Mouse (Mus musculus): ENCODE results near the gene Diras2. TPM values are rescaled to one million over a fixed set of nuclear protein-coding genes. Genes with fewer than 3 reads are reported as not detected.
A peak's percentile ranks its signal among the peaks of the same experiment; 100 is the strongest.

Diras2 gene
- total RNA-seq, 1 experiment = 0.76 TPM

DNA sequence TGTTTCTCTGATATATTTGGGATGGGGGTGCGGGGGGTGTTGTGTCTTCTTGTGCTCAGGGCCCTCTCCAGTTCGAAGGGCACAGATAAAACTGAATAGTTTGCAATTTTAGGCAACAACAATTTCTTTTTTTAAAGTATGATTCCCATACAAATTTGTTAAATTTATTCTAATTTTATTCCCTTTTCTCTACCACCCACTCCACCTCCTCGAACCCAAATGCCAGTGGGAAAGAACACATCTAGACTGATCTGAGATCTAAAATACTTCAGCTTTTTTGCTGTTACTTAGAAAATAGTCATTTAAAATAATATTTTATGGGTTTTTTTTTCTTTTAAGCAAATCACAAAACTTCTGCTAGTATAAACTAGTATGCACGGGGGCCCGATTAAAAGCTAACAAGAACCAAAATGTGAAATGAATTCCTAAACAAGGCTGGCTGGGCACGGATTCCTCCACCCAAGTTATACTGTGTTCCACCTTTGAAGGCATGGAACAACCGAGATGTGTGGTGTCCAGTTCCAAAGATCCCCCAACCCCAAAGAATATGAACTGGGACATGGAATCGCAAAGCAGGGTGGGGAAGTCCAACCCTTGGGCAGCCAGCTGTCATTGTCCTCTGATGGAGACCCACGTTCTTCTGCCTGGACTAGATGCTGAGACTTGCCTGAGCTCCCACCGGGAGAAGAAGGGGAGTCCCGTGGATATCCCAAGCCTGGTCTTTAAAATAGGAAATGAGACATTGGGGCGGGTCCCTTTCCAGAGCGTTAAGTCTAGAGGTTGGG is 1.7 kb downstream of the Diras2 start:
- H3K9ac ChIP-seq (ENCODE audit: insufficient read depth, low read depth, low read length, poor library complexity, severe bottlenecking) = no peak overlapping the region
- no peak overlapping the region for H3K27ac ChIP-seq (ENCODE audit: insufficient read depth, low read depth, low read length, poor library complexity, severe bottlenecking)
- no peak for DNase-seq (ENCODE audit: low read depth, low spot score)
- in situ Hi-C loops (cut with MboI; ENCODE audit: low sequenced_read_pairs in 2 of 2, unreplicated experiment in 2 of 2) = loop anchor here in 1 of 2 experiments (25.0 kb wide), 2 partner anchors 267 to 692 kb away; partner anchors contain the start of gene Gadd45g
- H3K9me3 ChIP-seq (ENCODE audit: control insufficient read depth, insufficient read depth, low read depth, low read length) = no peaks in the 10 kb centered on the region
- TF ChIP-seq ZC3H11A (IDR thresholded peaks at IDR 0.05; ENCODE audit: borderline replicate concordance, low read depth, low read length) (no peak), MAFK (IDR thresholded peaks at IDR 0.05; ENCODE audit: insufficient read depth, low read depth, low read length) (no peak), HCFC1 (IDR thresholded peaks at IDR 0.05; ENCODE audit: borderline replicate concordance, insufficient read depth, low read length) (no peak), CHD2 (IDR thresholded peaks at IDR 0.05; ENCODE audit: low read depth, low read length) (no peak), ZNF384 (IDR thresholded peaks at IDR 0.05; ENCODE audit: low read depth, low read length) (no peak)
- H3K4me1 ChIP-seq (ENCODE audit: control insufficient read depth in 2 of 2, insufficient read depth in 2 of 2, low read length in 2 of 2, poor library complexity in 1 of 2) = 0 out of 4 replicates have a peak, but pooled peaks cover 0 to 2% of the 10 kb centered on the region in 2 experiments
- H3K36me3 ChIP-seq (ENCODE audit: control insufficient read depth, insufficient read depth, low read length, poor library complexity, severe bottlenecking) = no peaks in the 10 kb centered on the region
- H3K4me3 ChIP-seq (ENCODE audit: insufficient read depth in 1 of 2, low read depth in 1 of 2, low read length in 2 of 2, poor library complexity in 1 of 2, severe bottlenecking in 1 of 2) = peak overlapping the region; percentile 50 to 65; a peak in 3 of 4 replicates

DNA sequence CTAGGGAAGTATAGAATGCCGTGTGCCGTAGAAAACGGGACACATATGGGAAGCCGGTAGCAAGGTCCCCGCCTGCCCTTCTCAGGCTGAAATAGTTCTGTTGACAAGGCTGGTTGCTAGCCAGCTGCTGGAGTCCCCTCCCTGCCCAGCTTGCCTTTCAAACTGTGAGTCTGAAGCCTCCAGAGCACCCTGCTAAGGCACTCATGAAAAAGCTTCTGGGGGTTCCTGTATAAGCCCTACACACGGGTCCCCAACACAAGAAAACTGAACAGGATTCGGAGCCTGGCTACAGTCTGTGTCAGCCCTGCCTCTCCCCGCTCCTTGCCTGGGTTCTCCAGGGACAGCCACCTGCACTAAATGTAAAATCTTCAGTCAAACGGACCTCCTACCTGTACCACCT is 2.3 kb downstream of the Diras2 start:
- no peak overlapping the region for H3K4me3 ChIP-seq (ENCODE audit: insufficient read depth in 1 of 2, low read depth in 1 of 2, low read length in 2 of 2, poor library complexity in 1 of 2, severe bottlenecking in 1 of 2)
- TF ChIP-seq HCFC1 (IDR thresholded peaks at IDR 0.05; ENCODE audit: borderline replicate concordance, insufficient read depth, low read length) = no peak
- no peak for TF ChIP-seq MAFK (IDR thresholded peaks at IDR 0.05; ENCODE audit: insufficient read depth, low read depth, low read length)
- TF ChIP-seq ZC3H11A (IDR thresholded peaks at IDR 0.05; ENCODE audit: borderline replicate concordance, low read depth, low read length) = no peak
- no peak for TF ChIP-seq CHD2 (IDR thresholded peaks at IDR 0.05; ENCODE audit: low read depth, low read length)
- TF ChIP-seq ZNF384 (IDR thresholded peaks at IDR 0.05; ENCODE audit: low read depth, low read length) = no peak
- no peak overlapping the region for H3K27ac ChIP-seq (ENCODE audit: insufficient read depth, low read depth, low read length, poor library complexity, severe bottlenecking)
- in situ Hi-C loops (cut with MboI; ENCODE audit: low sequenced_read_pairs in 2 of 2, unreplicated experiment in 2 of 2) = loop anchor here in 1 of 2 experiments (25.0 kb wide), 2 partner anchors 266 to 691 kb away; partner anchors contain the start of gene Gadd45g
- no peaks in the 10 kb centered on the region for H3K36me3 ChIP-seq (ENCODE audit: control insufficient read depth, insufficient read depth, low read length, poor library complexity, severe bottlenecking)
- H3K4me1 ChIP-seq (ENCODE audit: control insufficient read depth in 2 of 2, insufficient read depth in 2 of 2, low read length in 2 of 2, poor library complexity in 1 of 2) = 0 out of 4 replicates have a peak, but pooled peaks cover 0 to 2% of the 10 kb centered on the region in 2 experiments
- H3K9me3 ChIP-seq (ENCODE audit: control insufficient read depth, insufficient read depth, low read depth, low read length) = no peaks in the 10 kb centered on the region
- H3K9ac ChIP-seq (ENCODE audit: insufficient read depth, low read depth, low read length, poor library complexity, severe bottlenecking) = no peak overlapping the region
- no peak for DNase-seq (ENCODE audit: low read depth, low spot score)

GRCm38 (mm10) chr13:52528281-52528680 is 2.8 kb downstream of the Diras2 start:
- Histone ChIP-seq H3K27ac (ENCODE audit: insufficient read depth, low read depth, low read length, poor library complexity, severe bottlenecking) (no peak overlapping the region), H3K36me3 (ENCODE audit: control insufficient read depth, insufficient read depth, low read length, poor library complexity, severe bottlenecking) (no peaks in the 10 kb centered on the region), H3K4me3 (ENCODE audit: insufficient read depth in 1 of 2, low read depth in 1 of 2, low read length in 2 of 2, poor library complexity in 1 of 2, severe bottlenecking in 1 of 2) (no peak overlapping the region), H3K9ac (ENCODE audit: insufficient read depth, low read depth, low read length, poor library complexity, severe bottlenecking) (no peak overlapping the region), H3K4me1 (ENCODE audit: control insufficient read depth in 2 of 2, insufficient read depth in 2 of 2, low read length in 2 of 2, poor library complexity in 1 of 2) (0 out of 4 replicates have a peak, but pooled peaks cover 0 to 2% of the 10 kb centered on the region in 2 experiments), H3K9me3 (ENCODE audit: control insufficient read depth, insufficient read depth, low read depth, low read length) (no peaks in the 10 kb centered on the region)
- no peak for TF ChIP-seq ZNF384 (IDR thresholded peaks at IDR 0.05; ENCODE audit: low read depth, low read length)
- TF ChIP-seq HCFC1 (IDR thresholded peaks at IDR 0.05; ENCODE audit: borderline replicate concordance, insufficient read depth, low read length) = no peak
- TF ChIP-seq MAFK (IDR thresholded peaks at IDR 0.05; ENCODE audit: insufficient read depth, low read depth, low read length) = no peak
- TF ChIP-seq ZC3H11A (IDR thresholded peaks at IDR 0.05; ENCODE audit: borderline replicate concordance, low read depth, low read length) = no peak
- no peak for TF ChIP-seq CHD2 (IDR thresholded peaks at IDR 0.05; ENCODE audit: low read depth, low read length)
- in situ Hi-C loops (cut with MboI; ENCODE audit: low sequenced_read_pairs in 2 of 2, unreplicated experiment in 2 of 2) = loop anchor here in 1 of 2 experiments (25.0 kb wide), 2 partner anchors 266 to 691 kb away; partner anchors contain the start of gene Gadd45g
- DNase-seq (ENCODE audit: low read depth, low spot score) = no peak

DNA sequence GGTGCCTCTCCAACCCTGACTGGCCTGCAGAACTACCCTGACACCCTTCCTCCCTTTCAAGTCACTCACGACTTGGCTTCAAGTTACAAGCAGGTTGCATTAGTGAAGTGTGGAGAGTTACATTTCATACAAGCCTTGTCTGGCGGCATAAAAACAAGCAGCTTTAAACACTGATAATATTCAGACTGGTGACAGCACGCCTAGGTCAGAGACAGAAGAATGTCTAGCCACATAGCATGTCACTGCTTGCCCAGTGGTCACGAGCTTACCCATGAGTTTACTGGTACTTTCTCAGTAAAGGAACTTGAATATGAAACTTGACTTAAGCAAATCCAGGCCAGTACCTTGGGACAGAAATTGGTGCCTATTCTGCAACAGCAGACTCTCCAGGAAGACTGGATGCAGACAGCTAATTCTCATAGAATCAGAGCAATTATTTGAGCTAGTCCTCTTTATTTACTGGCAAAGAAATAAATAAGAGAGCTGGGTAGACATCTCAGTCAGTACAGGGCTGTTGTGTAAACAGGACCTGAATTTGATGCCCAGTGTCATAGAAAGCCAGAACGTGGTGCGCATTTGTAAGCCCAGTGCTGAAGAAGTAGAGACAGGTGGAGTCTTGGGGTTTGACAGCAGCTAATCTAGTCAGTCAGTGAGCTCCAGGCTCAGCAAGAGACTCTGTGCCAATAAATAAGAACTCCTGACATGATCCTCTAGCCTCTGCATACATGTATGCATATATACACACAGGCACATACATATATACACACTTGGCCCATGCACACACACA is 4.6 kb downstream of the Diras2 start:
- TF ChIP-seq HCFC1 (IDR thresholded peaks at IDR 0.05; ENCODE audit: borderline replicate concordance, insufficient read depth, low read length) (no peak), ZC3H11A (IDR thresholded peaks at IDR 0.05; ENCODE audit: borderline replicate concordance, low read depth, low read length) (no peak), MAFK (IDR thresholded peaks at IDR 0.05; ENCODE audit: insufficient read depth, low read depth, low read length) (no peak), CHD2 (IDR thresholded peaks at IDR 0.05; ENCODE audit: low read depth, low read length) (no peak), ZNF384 (IDR thresholded peaks at IDR 0.05; ENCODE audit: low read depth, low read length) (no peak)
- Histone ChIP-seq H3K4me1 (ENCODE audit: control insufficient read depth in 2 of 2, insufficient read depth in 2 of 2, low read length in 2 of 2, poor library complexity in 1 of 2) (0 out of 4 replicates have a peak, but pooled peaks cover 0 to 2% of the 10 kb centered on the region in 2 experiments), H3K9ac (ENCODE audit: insufficient read depth, low read depth, low read length, poor library complexity, severe bottlenecking) (no peak overlapping the region), H3K9me3 (ENCODE audit: control insufficient read depth, insufficient read depth, low read depth, low read length) (no peaks in the 10 kb centered on the region), H3K27ac (ENCODE audit: insufficient read depth, low read depth, low read length, poor library complexity, severe bottlenecking) (no peak overlapping the region), H3K36me3 (ENCODE audit: control insufficient read depth, insufficient read depth, low read length, poor library complexity, severe bottlenecking) (no peaks in the 10 kb centered on the region), H3K4me3 (ENCODE audit: insufficient read depth in 1 of 2, low read depth in 1 of 2, low read length in 2 of 2, poor library complexity in 1 of 2, severe bottlenecking in 1 of 2) (no peak overlapping the region)
- DNase-seq (ENCODE audit: low read depth, low spot score) = no peak
- in situ Hi-C loops (cut with MboI; ENCODE audit: low sequenced_read_pairs in 2 of 2, unreplicated experiment in 2 of 2) = loop anchor here in 1 of 2 experiments (25.0 kb wide), 2 partner anchors 264 to 689 kb away; partner anchors contain the start of gene Gadd45g

Data from ES-E14 (cell line).